Mouse (Mus musculus) kidney, adult 2 months (tissue): ENCODE results near the gene Prr23a3. TPM values are rescaled to one million over a fixed set of nuclear protein-coding genes. Genes with fewer than 3 reads are reported as not detected.

Source experiments
- DNase-seq: peaks from one replicate; pipeline ENCODE4 v3.0.0; 2021
- H3K27ac ChIP-seq: fragments of 200-500 bp; 2 replicates; pipeline ENCODE4 v1.5.1; 2012; ENCODE audit warnings: low read depth, low read length, control low read depth, inconsistent platforms; ENCODE audit not compliant: insufficient read depth
- H3K27me3 ChIP-seq: fragments of 200-500 bp; replicated peaks from 2 replicates; pipeline ENCODE4 v1.6.1; 2012; ENCODE audit warnings: mild to moderate bottlenecking, moderate library complexity, low read length, inconsistent platforms; ENCODE audit not compliant: control insufficient read depth, insufficient read depth
- H3K36me3 ChIP-seq: fragments of 200-500 bp; 2 replicates; pipeline ENCODE4 v1.6.1; 2012; ENCODE audit warnings: mild to moderate bottlenecking, moderate library complexity, low read length, inconsistent platforms; ENCODE audit not compliant: control insufficient read depth, insufficient read depth
- H3K4me1 ChIP-seq: fragments of 200-500 bp; 2 replicates; pipeline ENCODE4 v1.6.1; 2011; ENCODE audit warnings: low read length; ENCODE audit not compliant: control insufficient read depth, insufficient read depth
- H3K4me3 ChIP-seq: fragments of 200-500 bp; 2 replicates; pipeline ENCODE4 v1.5.1; 2011; ENCODE audit warnings: mild to moderate bottlenecking, low read depth, low read length, control low read depth; ENCODE audit not compliant: insufficient read depth
- CTCF ChIP-seq: fragments of 200-500 bp; conservative IDR thresholded peaks from 2 replicates; pipeline ENCODE4 v1.5.1; 2011; ENCODE audit warnings: low read depth, mild to moderate bottlenecking, control low read depth, low read length, moderate library complexity, mixed read lengths; ENCODE audit not compliant: insufficient read depth, insufficient read length
- POLR2A ChIP-seq: fragments of 200-500 bp; IDR thresholded peaks from one replicate; pipeline ENCODE4 v1.6.1; 2011; ENCODE audit warnings: low read depth, low read length, control low read depth
- WGBS: fragments of 180-500 bp; shearing (Covaris S2); methylation state at CpG from one replicate; pipeline ENCODE4 v1.1.7; 2018; 5-methylcytosine and 5-hydroxymethylcytosine counted together
- polyA plus RNA-seq: library from polyadenylated mRNA; depleted of rRNA; stranded (reverse); fragments of >200 nt; gene quantifications from 2 replicates; pipeline ENCODE4 v1.2.3, GENCODE M21; 2012; rRNA removed

Gene Prr23a3
- polyA plus RNA-seq, 1 experiment: not detected

GRCm38 (mm10) chr9:98829508-98829907 lies 35.1 kb upstream of the Prr23a3 start:
- no peak overlapping the region for H3K27ac ChIP-seq
- TF ChIP-seq CTCF: no peak
- TF ChIP-seq POLR2A: no peak
- no peaks in the 10 kb centered on the region for H3K36me3 ChIP-seq
- no peak overlapping the region for H3K4me3 ChIP-seq
- H3K4me1 ChIP-seq: no peaks in the 10 kb centered on the region
- WGBS: 16% methylated on average over 5 of the region's 5 CpGs
- DNase-seq: no peak
- no peaks in the 10 kb centered on the region for H3K27me3 ChIP-seq

GRCm38 (mm10) chr9:98837537-98838074 lies 27.0 kb upstream of the Prr23a3 start:
- no peaks in the 10 kb centered on the region for H3K36me3 ChIP-seq
- no peak for DNase-seq
- no peak overlapping the region for H3K27ac ChIP-seq
- no peaks in the 10 kb centered on the region for H3K4me1 ChIP-seq
- H3K27me3 ChIP-seq: no peaks in the 10 kb centered on the region; the same call in 1 of the 2 replicates
- TF ChIP-seq CTCF (no peak), POLR2A (no peak)
- H3K4me3 ChIP-seq: no peak overlapping the region
- WGBS: 37% methylated on average over 7 of the region's 7 CpGs

GRCm38 (mm10) chr9:98842117-98842516 lies 22.4 kb upstream of the Prr23a3 start, which contains the start of gene Prr23a1:
TSS of gene Prr23a1 (plus strand) at chr9:98842503.
- no peak for DNase-seq
- Histone ChIP-seq H3K27me3 (no peaks in the 10 kb centered on the region; the same call in 1 of the 2 replicates), H3K27ac (no peak within 1 kb of the TSS), H3K4me3 (no peak within 1 kb of the TSS), H3K36me3 (no peaks in the 10 kb centered on the region), H3K4me1 (no peaks in the 10 kb centered on the region)
- 62% methylated on average over 22 of the region's 22 CpGs for WGBS
- no peak for TF ChIP-seq POLR2A
- TF ChIP-seq CTCF: no peak

- DNase-seq: no peak
- 78% methylated on average over 18 of the region's 18 CpGs for WGBS
- no peaks in the 10 kb centered on the region for H3K36me3 ChIP-seq
- no peaks in the 10 kb centered on the region for H3K4me1 ChIP-seq
- TF ChIP-seq CTCF: no peak
- no peak for TF ChIP-seq POLR2A
- H3K4me3 ChIP-seq: no peak within 1 kb of the TSS
- H3K27ac ChIP-seq: no peak within 1 kb of the TSS
- no peaks in the 10 kb centered on the region for H3K27me3 ChIP-seq
Observed at GRCm38 (mm10) chr9:98856210-98856609, 8.4 kb upstream of the Prr23a3 start, which contains the start of gene Prr23a2. TSS of gene Prr23a2 (plus strand) at chr9:98856494.

- Histone ChIP-seq H3K4me3 (no peak overlapping the region), H3K36me3 (no peaks in the 10 kb centered on the region), H3K4me1 (no peaks in the 10 kb centered on the region), H3K27ac (no peak overlapping the region), H3K27me3 (no peaks in the 10 kb centered on the region)
- DNase-seq: no peak
- 74% methylated on average over 3 of the region's 3 CpGs for WGBS
- peak; percentile 44 for TF ChIP-seq CTCF
- TF ChIP-seq POLR2A: no peak
Observed at GRCm38 (mm10) chr9:98863463-98863862, 1.1 kb upstream of the Prr23a3 start.

- Histone ChIP-seq H3K27me3 (no peaks in the 10 kb centered on the region), H3K4me3 (no peak overlapping the region), H3K36me3 (no peaks in the 10 kb centered on the region), H3K27ac (no peak overlapping the region), H3K4me1 (no peaks in the 10 kb centered on the region)
- DNase-seq: no peak
- WGBS: 84% methylated on average over 1 of the region's 1 CpGs
- no peak for TF ChIP-seq CTCF
- TF ChIP-seq POLR2A: no peak
Observed at GRCm38 (mm10) chr9:98901486-98901885, 36.9 kb downstream of the Prr23a3 start.

GRCm38 (mm10) chr9:98902819-98903218 lies 38.3 kb downstream of the Prr23a3 start, which contains the start of gene 7420426K07Rik:
TSS of gene 7420426K07Rik (plus strand) at chr9:98903119.
- TF ChIP-seq POLR2A (no peak), CTCF (no peak)
- H3K36me3 ChIP-seq: no peaks in the 10 kb centered on the region
- no peaks in the 10 kb centered on the region for H3K27me3 ChIP-seq
- no peak for DNase-seq
- no peak within 1 kb of the TSS for H3K4me3 ChIP-seq
- H3K27ac ChIP-seq: no peak within 1 kb of the TSS
- H3K4me1 ChIP-seq: no peaks in the 10 kb centered on the region
- 92% methylated on average over 2 of the region's 2 CpGs for WGBS

Other genes starting within 250 kb of the Prr23a3 start
- gene Prr23a1, start 22.3 kb upstream of the Prr23a3 start, polyA plus RNA-seq: not detected in 2 replicates
- not detected in 2 replicates for gene Prr23a2, start 8.3 kb upstream of the Prr23a3 start, polyA plus RNA-seq
- gene 7420426K07Rik, start 38.4 kb downstream of the Prr23a3 start, polyA plus RNA-seq: not detected in 2 replicates
- not detected in 2 replicates for gene Foxl2, start 90.5 kb downstream of the Prr23a3 start, polyA plus RNA-seq
- 3.5 and 4.5 TPM in 2 replicates for gene Faim, start 121.6 kb downstream of the Prr23a3 start, polyA plus RNA-seq
- 0.25 and 0.37 TPM in 2 replicates for gene Gm1123, start 170.9 kb downstream of the Prr23a3 start, polyA plus RNA-seq